Mouse (Mus musculus) kidney, postnatal 14 days (tissue): ENCODE results near the gene Pla2r1.

ENCODE experiments used
- DNase-seq: peaks from one replicate; pipeline ENCODE4 v3.0.0; 2022; ENCODE audit warnings: mixed read lengths

Gene Pla2r1

DNA sequence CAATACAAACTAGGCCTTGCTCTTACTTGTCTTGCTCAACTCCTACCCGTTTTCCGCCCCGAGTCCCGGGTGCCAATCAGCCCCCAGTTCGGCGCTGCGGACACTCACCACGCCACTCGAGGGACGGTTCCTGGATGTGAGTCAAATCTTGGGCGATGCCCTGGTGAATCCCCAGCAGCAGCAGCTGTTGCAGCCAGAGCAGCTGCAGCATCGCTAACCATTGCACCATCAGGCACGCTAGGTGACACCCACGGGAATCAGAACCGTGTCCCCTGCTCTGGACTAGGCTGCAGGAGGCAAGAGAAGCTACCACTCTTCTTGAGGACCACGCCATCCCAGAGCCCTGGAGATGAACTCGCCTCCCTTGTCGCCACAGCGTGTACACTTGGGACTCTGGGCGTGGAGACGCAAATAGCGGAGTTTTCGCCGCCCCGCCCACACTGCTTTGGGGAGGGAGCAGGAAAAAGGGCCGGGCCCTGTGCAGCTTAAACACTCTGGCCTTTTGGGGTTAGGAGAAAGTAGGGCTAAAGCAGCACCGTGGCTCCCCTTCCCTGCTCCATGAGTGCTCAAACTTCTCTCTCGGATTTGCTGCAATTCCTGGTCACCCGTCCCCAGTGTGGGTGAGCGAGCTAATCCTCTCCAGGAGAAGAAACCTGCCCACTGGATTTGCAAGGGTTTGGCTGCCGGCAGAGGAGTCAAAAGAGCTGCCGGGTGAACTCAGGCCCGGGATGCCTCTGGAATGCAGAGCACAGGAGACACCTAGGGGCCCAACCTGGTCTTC lies at the start of gene Pla2r1:
Gene Pla2r1, minus strand, starts transcription at position 407 of the 781 bp plus-strand sequence.
- DNase-seq = peak; percentile 65

DNA sequence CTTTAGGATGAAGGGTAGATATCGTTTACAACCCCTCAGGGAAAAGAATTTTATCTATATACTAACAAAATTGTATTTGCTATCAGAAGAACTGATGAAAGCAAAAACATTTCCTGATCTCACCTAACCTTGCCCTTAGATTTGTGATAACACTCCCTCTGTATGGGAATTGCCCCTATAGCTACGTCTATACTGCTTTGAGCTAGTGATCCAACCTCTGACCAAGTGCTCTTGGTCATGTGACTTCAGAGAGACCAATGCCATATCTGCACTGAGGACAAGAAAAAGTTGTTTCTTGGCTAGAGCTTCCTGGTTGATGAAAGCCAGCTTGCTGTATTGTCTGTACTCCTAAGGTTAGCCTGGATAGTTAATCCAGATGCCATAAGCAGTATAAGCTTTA lies 48.2 kb upstream of the Pla2r1 start:
- DNase-seq = no peak

DNA sequence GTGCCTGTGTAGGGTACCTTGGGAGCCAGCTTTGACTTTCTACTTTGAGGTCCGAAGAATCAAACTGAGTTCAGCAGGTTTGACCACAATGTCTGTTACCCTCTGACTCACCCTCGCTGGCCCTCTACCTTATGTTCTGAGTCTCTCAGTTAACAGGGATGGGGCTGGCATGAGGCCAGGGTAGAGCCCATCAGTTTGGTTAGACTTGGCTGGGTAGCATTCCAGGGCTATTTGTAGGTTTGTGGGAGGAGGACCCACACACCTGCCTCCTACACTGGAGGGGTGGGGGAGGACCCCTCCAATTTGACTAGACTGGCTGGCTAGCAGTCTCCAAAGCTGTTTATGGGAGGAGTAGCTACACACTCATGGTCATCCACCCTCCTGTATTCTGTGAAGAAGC lies 47.8 kb upstream of the Pla2r1 start:
- DNase-seq = no peak

DNA sequence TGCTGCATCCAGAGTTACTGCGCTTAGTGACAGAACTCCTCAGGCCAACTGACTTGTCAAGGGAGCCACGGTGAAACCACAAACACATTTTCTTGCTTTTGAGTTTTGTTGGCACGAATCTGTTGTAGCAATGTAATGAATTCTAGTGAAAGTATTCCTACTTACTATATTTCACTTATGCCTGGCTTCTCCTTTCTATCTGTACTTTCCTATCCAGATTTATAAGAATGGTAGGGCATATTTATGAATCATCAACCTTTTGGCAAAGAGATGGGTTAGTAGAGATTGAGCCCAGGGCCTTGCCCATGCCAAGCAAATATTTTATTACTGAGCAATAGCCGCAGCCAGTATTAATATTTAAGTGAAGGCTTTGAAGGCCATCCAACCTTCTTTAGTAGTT lies 30.3 kb upstream of the Pla2r1 start:
- no peak for DNase-seq

DNA sequence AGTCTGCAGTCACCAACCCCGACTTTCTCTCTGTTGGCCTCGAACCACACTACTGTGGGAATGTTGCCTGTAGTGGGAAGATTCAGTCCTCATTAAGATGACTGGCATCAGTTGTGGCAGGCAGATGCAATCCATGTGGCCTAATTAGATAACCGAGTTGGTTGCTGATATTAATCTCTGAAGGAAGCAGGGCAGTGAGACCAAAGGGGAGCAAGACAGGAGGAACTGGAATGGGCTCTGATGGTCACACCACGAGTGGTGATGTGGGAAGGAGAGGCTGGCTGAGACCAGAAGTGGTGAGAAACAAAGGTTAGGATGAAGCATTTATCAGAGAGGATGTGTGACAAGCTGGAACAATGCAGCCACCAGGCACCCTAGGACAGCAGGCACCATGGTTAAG lies 1.5 kb upstream of the Pla2r1 start:
- DNase-seq = no peak

DNA sequence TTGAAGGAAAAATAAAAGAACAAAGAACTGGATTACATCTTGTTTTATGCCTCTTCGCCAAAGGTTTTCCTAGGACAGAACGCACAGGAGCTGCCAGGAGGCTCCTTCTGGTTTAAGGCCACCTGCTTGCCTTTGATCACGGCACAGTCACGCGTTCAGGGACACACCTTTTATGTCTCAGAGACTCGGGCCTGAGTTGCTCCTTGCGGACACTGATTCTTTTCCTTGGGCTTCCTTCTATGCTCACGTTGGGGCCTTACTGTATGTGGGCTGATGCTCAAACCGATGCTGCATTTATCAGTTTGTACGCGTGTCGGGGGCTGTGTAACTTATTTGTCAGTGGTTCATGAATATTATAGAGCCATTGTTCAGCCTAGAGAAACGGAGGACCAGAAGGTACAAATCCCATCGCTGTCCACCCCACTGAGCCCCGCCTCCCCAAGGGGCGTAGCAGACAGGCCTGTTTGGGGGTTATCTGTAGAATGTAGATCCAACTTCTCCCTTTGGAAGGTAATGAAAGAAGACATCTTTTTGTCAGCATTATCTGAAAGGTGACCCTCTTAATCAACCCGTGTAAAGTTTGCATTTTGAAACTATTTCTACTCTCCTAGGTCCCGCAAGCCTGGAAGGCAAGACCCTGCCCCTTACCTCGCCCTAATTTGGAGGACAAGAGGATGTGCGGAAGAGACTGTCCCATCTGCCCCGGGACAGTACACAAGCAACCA lies 769 bp downstream of the Pla2r1 start:
- no peak for DNase-seq

DNA sequence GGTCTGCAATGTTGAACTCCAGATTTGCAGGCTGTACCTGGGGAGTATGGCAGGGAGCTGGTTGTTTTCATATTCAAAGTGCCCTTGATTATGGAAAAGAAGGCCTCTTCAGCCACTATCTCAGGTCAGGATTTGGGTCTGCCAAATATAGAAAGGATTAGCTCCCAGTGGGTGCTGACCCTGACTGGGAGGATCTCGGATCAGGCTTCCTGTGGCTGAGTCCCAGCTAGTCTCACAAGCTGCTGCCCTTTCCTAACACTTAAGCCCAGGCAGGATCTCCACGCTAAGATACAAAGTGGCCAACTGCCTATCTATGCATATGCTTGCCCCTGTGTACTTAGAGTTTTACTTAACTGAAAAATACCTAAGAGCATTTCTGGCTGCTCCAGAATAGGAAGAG lies 1.4 kb downstream of the Pla2r1 start:
- peak; percentile 10 for DNase-seq

DNA sequence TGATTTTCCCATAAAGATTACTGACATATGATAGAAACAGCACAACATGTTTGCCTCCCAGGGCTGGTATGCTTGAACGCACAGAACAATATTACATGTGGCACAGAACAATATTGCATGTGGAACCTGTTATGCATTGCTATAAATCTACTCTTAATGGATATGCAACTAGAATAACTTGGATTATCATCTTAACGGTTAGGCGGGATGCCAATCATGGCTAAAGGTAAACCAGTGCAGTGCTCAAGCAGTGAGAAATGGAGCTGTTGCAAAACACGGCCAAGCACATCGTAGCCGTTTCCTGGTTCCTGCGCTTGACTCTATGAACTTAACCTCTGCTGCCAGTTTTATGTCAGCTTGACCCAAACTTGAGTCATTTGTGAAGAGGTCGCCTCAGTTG lies 2.6 kb downstream of the Pla2r1 start:
- DNase-seq = no peak

DNA sequence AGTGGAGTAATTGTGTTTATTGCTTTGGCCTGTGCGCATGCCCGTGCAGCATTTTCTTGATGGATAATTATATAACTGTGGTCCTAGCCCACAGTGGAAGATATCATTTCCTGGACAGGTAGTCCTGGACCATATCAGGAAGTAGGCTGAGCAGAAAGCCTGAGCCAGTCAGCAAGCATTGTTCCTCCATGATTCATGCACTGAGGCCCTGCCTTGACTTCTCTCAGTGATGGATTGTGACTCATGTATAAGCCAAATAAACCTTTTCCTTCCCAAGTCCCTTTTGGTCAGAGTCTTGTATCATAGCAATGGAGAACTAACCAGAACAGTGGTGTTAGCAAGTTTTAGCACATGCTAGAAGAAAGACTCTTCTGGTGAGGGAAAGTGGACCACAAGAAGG lies 3.3 kb downstream of the Pla2r1 start:
- no peak for DNase-seq

DNA sequence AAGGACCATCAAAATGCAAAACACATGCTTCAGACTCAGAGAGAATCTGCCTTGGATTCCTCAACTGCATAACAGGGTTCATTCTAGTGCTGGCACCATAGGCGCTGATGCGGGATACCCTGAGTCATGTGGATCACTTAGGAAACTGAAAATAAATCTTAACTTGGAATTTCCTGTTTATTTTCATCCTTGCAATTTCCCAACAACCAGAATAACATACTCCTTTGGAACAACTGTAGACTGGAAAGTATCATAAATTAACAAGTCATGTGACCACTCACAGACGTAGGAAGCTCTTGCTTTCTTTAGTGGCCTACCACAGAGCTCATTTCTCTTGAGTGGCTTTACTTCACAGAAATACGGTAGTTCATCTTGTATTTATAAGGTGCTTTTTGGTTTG lies 7.0 kb downstream of the Pla2r1 start:
- peak; percentile 49 for DNase-seq

DNA sequence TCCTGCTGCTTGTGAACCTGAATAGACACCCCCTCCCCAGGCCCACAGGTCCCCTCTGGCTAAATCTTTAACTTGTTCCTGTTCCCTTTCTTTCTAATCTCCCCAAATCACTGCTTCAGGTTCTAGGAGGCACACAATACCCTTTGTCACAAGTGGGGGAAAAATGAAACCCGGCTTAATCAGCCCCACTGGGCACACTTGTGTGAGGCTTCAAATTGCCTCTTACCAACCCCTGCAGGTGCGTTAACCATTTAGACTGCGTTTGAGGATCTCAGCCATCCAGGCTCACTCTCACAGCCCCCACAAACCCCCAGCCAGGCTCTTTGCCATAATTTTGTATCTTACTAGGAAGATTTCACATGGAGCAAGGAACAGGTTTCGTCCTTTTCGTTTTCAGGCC lies 9.1 kb downstream of the Pla2r1 start:
- no peak for DNase-seq

DNA sequence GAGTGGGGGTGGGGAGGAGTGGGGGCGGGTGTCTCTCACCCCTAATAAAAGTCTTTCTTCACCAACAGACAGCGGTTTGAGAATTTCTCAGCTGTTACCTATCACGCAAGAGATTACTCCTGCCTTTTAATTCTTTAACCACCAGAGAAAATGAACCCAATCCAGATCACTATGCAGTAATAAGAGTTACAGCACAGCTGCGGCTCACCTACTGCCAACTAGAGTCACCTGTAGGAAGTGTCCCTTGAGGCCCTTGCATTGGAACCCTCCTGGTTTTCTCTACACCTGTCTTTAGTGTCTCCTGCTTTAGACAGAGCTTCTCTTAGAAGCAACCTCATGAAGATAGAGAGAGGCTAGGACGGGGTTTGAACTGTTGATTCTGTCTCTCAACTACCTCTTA lies 11.4 kb downstream of the Pla2r1 start:
- no peak for DNase-seq

DNA sequence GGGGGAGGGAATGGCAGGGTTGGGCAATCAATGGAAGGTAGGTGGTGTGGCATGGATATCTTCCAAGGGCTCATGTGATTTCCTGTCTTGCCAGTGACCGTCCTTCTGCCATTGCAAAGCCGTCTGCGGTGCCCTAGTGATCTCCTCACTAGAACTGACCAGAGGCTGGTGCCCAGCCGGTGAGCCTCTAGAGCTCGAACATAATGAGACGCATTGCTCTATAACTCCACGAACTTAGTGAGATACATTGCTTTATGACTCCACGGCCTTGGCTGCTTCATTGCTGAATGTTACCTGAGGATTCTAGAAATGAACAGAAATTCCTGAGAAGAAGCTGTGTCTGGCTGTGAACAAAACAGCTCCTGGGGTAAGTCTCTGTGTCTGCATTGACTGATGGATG lies 12.8 kb downstream of the Pla2r1 start:
- DNase-seq = no peak

DNA sequence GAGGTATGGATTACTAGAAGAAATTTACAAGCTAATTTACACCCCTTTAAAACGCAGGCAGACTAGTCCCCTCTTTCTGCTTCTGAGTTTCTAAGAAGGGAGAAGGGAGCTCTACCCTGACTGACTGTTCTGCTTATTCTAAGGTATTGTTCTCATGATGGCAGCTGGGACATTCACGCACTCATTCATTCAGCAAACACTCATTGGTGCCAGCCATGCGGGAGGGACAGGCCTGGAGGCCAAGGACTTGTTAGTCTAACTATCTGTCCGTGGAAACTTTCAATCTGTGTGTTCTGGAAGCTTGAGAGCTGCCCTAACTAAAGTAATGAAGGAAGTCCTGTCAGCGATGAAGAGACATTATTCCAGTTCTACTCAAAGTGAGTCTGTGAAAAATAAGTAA lies 14.4 kb downstream of the Pla2r1 start:
- DNase-seq = no peak

DNA sequence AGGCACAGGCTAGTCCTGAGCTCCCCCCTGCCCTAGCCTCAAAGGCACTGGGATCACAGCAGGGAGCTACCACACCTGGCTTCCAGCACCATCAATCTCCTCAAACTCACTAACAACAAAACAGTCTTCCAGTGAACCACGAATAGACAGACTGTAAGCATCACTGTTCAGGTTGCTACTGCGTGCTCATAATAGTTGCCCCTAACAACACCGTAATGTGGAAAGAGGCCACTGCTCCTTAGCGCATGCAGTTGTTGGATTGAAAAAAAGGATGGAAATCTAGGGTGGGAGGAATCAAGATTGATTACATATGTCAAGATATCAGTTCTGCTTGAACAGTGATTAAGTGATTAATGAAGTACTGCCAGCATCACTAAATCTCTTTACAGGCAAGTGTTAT lies 14.8 kb downstream of the Pla2r1 start:
- no peak for DNase-seq

DNA sequence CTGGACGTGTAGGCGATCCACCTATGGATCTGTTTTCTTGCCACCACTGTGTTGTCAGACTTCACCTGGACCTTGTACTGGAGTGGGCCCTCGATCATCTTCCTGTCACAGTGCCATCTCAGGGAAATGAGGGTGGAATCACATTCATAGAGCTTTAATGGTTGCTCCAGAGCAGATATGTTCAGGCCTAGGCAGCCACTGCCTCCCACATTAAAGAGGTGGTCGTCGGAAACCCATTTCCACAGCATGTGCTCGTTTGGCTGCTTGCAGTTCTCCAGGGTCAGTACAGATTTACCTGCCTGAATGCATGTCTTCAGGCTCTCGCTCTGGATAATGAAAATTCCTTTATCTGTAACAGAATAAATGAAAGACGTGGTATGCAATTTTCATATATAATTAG lies 18.4 kb downstream of the Pla2r1 start:
- no peak for DNase-seq

DNA sequence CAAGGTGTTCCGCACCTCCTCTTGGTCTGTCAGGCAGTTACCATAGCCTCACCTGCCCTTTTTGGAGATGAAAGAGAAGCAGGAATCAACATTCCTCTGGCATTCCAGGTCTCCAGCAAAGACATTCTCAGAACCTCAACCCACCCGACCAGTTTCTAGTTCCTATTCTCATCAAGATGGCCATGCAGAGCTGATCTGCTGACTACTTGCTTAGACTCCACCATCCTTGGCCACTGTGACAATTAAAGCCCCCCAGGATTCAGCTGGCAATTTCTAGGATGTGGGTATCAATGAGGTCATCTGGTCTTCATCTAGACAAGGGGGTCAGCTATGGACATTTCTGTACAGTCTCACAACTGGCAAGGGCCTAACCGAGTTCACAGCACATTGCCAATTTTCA lies 20.1 kb downstream of the Pla2r1 start:
- no peak for DNase-seq

DNA sequence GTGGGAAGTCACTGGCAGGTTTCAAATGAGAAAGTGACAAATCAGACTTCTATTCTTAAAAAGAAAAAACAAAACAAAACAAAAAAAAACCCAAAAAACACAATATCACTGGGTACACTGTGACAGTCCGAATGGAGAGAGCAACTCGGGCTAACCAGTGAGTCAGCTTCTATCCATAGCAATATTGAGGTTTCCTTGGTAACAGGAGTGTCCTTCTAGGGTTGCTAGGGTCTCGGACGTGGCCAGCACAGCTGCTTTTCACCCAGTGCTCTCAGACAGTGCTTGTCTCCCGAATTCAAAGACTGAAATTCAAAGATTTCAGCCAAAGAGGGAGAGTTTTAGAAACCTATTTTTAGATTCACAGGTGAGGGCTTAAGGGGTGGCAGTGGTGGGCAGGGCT lies 20.6 kb downstream of the Pla2r1 start:
- DNase-seq = no peak

DNA sequence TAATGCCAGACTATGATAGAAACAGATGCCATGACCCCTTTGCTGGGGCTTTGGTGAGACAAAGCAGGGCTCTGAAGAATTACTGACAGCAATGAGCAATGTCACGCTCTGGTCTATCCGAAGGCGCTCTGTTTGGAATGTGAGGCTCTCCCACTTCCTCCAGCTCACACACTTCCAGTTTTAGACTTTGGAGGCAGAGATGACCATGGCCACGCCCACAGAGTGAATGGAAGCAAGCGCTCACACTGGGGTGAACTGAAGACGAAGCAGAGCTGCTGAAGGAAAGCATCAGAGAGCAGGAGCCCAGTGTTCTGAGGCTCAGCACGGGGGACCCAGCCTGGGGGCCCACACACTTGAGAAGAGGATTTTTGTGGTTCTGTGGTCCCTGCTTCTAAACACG lies 37.3 kb downstream of the Pla2r1 start:
- peak; percentile 11 for DNase-seq

DNA sequence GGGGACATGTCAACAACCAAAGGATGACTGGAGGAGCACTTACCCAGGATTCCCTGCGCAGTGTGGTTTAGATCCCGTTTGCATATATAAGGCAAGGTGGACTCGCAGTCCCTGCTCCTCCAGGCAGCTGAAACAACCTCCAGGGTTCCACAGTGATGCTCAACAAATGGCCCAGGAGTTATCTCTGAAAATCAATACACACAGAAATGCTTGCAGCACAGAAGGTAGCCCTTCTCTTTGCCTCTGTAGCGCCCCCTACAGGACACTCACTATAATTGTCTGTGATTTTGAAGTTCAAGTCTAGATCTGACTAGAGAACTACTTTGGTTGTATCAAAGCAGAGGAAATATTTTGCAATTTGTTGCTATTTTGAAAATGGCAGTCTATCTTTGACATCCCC lies 38.2 kb downstream of the Pla2r1 start:
- DNase-seq = no peak

DNA sequence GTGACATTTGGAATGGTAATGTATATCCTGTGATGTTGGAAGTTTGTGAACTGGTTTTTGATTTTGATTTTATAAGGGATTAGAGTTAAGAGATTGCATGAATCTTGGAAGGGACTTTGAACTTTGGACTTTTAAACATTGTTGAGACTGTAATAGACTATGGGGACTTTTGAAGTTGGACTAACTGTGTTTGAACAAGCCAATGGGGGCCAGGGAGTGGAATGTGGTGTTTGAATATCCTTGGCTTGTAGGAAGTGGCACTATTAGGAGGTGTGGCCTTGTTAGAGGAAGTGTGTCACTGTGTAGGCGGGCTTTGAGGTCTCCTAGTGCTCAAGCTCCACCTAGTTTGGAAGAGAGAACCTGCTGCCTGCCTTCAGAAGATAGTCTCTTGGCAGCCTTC lies 42.4 kb downstream of the Pla2r1 start:
- no peak for DNase-seq

DNA sequence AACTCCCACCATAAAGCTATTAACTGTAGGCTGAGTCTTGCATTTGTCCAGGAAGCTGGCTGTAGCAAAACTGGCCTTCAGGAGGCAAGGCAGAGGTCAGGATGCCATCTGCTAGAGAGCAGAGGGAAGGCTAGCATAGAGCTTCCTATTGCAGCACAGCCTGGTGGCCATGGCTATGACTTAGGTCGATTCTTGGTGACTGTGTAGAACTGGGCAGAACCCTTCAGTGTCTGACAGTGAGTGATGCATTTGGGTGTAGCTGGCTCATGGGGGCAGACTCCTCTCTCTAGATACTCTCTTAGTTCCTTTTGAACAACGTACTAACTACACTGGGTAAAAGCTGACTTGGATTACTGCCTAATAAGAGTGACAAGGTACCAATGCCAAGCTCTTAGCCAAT lies 48.0 kb downstream of the Pla2r1 start:
- no peak for DNase-seq

DNA sequence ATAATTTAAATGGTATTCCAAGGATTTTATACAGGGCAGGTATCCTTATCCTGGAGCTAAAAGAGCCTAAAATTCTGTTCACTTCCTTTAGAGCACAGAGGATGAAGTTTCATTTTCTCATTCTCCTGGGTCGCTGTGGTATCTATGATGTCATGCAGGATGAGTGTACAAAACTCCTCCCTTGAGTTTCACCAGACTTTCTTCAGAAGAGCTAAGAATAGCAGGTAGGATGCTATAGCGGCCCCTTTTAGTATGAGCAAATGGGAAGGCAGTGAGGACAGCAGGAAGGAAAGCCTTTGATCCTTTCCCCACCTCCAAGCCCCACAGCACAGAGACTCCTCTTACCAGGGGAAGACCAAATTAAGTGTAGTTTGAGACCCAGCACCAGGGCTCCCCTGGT lies 48.4 kb downstream of the Pla2r1 start:
- no peak for DNase-seq

DNA sequence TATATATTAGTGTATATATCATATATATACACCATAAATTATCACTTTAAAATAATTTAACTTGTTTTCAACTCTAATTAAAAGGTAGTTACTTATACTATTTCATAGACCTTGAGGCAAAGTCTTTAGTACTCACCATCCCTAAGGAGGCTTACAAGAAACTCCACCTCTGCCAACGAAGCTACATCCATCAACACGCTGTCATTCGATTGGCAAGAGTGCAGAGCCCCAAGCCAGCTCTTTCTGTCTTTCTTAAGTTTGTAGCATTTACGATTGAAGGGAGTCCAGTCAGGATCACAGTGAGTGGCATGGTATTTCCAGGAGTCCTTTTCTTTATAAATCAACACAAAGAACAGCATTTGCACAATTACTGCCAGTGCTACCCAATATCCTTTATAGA lies 49.1 kb downstream of the Pla2r1 start:
- no peak for DNase-seq
